Mouse (Mus musculus): ENCODE results near the gene Jpt1.
A peak's percentile ranks its signal among the peaks of the same experiment; 100 is the strongest.
"Not testable (repeated sequence)": the region's sequence is repeated elsewhere in the genome, so short reads cannot be mapped to it uniquely, and the experiment has no call there.

The Jpt1 gene

DNA sequence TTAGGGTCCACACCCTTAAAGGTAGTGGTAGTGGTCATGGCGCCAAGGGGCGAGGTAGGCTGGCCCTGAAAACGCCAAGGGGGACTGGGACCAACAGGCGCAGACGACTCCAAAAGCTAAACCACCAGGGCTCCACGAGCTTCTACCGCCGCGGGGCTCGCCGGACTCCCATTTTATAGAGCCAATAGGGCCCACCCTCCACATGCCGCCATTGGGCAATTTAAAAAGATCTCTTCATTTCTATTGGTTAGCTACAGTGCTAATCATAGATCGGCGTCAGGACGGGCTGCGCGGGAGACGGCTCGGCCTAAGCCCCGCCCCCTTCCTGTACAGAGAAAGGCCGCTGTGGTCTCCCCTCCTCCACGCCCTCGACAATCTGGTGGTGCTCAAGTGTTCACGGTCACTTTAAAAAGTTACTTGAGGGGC lies at the start of gene Jpt1:
Gene Jpt1 (minus strand): TSS at position 150 of the 426 bp plus-strand sequence.
- DNase-seq (ENCODE audit: low spot score in 2 of 2): peak; percentile 96 to 98

- peak in 1 of 2 experiments; percentile 35 for DNase-seq (ENCODE audit: low spot score in 2 of 2)
These were observed 49.2 kb upstream of the Jpt1 start for GRCm38 (mm10) chr11:115563406-115563805.

- no peak for DNase-seq (ENCODE audit: low spot score in 2 of 2)
These were observed 41.5 kb upstream of the Jpt1 start for GRCm38 (mm10) chr11:115555717-115556116.

DNA sequence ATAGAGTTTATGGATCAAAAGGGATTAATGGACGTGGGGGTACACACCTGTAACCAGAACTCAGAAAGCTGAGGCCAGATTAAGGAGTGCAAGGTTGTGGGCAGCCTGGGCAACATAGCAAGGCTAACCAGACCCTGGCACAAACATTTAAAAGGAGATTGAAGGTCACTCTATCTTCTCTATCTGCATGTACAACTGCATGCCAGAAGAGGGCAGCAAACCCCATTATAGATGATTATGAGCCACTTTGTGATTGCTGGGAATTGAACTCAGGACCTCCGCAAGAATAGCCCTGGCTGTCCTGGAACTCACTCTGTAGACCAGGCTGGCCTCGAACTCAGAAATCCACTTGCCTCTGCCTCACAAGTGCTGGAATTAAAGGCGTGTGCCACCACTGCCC lies 38.6 kb upstream of the Jpt1 start:
- peak; percentile 20 to 22 for DNase-seq (ENCODE audit: low spot score in 2 of 2)

- no peak for DNase-seq (ENCODE audit: low spot score in 2 of 2)
These were observed 29.4 kb upstream of the Jpt1 start for GRCm38 (mm10) chr11:115543571-115543970.

DNA sequence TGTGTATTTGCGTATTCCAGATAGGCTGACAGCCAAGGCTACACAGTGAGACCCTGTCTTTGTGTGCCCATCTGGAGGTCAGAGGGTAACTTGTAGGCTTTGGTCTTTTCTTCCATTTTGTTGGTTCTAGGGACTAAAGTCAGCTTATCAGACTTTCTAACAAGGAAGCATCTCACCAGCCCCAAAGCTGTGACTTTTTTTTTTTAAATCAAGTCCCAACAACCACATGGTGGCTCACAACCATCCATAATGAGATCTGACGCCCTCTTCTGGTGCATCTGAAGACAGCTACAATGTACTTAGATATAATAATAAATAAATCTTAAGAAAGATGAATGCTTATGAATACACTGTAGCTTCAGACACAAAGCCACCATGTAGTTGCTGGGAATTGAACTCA lies 23.9 kb upstream of the Jpt1 start:
- DNase-seq (ENCODE audit: low spot score in 2 of 2): peak in 1 of 2 experiments; percentile 19

DNA sequence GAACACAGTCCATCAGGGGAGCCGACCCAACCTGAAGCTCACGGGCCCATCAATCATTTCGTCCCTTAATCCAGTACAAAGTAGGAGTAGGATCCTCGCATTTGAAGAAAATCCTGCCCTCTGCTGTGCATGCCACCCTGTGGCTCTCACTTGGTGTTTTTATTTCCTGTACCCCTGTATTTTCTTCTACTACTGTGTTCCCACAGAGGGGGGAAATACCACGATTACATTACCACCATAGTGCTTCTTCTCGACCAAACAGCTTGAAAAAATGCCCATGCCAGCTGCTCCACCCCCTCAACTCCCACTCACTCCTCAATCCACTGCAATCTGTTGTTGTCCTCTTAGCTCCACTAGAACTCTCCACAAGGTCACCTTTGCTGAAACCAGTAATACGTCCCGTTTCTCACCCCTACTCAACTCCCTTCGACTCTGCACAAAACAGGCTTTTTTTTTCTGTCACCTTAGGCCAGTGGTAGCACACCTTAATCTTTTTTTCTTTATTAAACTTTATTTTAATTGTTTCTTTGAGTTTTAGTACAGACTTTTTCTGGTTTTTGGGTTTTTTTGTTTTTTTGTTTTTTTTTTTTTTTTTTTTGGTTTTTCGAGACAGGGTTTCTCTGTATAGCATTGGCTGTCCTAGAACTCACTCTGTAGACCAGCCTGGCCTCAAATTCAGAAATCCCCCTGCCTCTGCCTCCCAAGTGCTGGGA lies 22.8 kb upstream of the Jpt1 start:
- no peak for DNase-seq (ENCODE audit: low spot score in 2 of 2)

DNA sequence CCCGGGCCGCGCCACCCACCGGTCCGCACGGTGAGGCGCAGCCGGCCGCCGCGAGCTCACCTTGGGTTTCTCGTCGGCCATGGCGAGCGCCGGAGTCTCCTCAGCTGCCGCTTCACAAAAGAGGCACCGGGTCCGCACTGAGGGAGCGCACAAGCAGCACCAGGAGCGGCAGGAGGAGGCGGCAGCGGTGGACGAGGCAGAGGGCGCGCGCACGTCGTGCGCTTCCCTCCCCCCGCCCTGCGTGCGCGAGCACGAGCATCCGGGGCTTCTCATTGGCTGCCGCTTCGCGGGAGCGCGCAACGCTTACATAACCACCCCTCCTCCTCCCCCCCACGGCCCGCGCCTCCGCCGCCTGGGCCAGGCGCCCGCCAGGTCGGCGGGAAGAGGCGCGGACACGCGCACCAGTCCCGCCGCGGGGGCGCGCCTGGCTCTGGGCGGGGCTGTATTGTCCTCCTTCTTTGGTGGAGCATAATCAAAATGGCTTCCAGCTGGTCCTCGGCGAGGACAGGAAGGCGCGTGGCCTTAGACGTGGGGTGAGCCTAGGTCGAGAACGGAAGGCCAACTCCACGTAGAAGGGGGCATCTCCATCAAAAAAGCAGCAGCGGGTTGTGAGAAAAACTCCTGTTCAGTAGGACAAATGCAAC lies 22.0 kb upstream of the Jpt1 start, which contains the start of gene Sumo2:
Gene Sumo2 (minus strand): TSS at position 239 of the 644 bp plus-strand sequence.
- DNase-seq (ENCODE audit: low spot score in 2 of 2): peak; percentile 98

GRCm38 (mm10) chr11:115535401-115536037 lies 21.3 kb upstream of the Jpt1 start:
- peak; percentile 62 to 67 for DNase-seq (ENCODE audit: low spot score in 2 of 2)

GRCm38 (mm10) chr11:115534759-115535371 lies 20.7 kb upstream of the Jpt1 start:
- no peak for DNase-seq (ENCODE audit: low spot score in 2 of 2)

DNA sequence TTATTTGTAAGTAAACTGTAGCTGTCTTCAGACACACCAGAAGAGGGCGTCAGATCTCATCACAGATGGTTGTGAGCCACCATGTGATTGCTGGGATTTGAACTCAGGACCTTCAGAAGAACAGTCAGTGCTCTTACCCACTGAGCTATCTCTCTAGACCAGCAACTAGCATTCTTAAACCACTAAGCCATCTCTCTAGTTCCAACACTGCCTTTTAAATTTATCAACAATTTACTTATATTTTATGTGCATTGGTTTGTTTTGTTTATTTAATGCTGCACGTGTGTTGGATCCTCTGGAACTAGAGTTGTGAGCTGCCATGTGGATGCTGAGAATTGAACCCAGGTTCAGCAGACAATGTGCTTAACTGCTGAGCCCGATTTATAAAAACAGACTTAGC lies 12.3 kb upstream of the Jpt1 start:
- DNase-seq (ENCODE audit: low spot score in 2 of 2): not testable (repeated sequence)

DNA sequence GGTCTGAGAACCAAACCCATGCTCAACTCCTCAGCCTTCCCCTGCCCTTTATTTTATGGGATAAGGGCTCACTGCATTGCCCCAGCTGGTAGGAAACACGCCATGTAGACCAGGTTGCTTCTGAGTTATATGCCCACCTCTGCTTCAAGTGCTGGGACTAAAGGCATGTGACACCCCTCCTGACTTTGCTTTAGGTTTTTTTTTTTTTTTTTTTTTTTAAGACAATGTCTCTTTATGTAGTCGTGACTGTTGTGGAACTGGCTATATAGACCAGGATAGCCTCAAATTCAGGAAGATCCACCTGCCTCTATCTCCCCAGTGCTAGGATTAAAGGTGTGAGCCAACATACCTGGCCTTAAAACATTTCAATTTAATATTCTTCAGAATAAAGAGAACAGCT lies 8.5 kb upstream of the Jpt1 start:
- DNase-seq (ENCODE audit: low spot score in 2 of 2): no peak

DNA sequence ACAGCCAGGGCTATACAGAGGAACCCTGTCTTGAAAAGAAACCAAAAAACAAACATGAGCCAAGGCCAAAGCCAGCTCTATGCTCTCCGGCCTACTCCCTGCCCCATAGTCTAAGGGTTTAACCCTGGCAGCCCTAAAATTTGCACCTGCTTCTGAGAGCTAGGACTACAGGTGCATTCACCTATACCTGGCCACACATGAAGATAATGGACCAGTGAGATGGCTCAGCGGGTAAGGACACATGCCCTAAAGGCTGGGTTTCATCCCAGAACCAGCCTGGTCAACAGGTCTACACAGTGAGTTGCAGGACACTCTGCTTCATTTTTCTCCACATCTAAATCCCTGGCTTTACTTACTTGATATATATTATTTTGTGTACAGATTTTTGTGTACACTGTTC lies 8.1 kb upstream of the Jpt1 start:
- DNase-seq (ENCODE audit: low spot score in 2 of 2): no peak

DNA sequence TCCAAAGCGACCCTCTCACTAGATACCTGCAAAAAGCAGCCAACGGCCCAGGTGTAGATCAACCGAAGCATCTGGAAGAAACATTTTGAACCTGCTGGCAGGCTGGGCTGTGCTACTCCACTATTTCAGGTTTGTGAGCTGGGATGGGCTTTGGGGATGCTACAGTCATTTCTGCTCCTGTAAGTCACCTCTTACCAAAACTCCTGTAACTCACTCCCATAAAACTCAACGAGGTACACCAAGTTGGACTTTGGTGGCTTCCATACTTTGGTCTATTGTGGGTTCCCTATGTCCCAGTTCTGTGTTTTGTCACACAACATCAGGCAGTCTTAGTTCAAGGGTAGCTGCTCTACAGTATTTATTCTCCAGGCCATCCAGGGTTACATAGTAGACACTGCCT lies 6.9 kb upstream of the Jpt1 start:
- no peak for DNase-seq (ENCODE audit: low spot score in 2 of 2)

DNA sequence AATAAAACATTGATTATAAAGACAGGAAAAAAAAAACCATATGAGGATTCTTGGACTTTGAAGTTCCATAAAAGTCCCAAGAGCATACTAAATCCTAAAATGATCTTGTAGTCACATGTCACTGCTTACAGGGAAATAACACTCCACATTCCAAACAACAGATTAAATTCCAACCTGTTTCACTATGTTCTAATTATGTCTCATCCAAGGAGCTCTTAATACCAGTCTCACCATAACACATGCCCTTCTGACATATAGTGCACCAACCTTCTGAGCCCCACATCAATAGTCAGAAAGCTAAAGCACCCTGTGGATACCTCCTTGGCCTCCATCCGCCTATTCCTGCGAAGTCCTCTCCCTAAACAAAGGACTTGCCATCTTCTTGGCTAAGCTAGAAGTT lies 6.0 kb upstream of the Jpt1 start:
- DNase-seq (ENCODE audit: low spot score in 2 of 2): no peak

DNA sequence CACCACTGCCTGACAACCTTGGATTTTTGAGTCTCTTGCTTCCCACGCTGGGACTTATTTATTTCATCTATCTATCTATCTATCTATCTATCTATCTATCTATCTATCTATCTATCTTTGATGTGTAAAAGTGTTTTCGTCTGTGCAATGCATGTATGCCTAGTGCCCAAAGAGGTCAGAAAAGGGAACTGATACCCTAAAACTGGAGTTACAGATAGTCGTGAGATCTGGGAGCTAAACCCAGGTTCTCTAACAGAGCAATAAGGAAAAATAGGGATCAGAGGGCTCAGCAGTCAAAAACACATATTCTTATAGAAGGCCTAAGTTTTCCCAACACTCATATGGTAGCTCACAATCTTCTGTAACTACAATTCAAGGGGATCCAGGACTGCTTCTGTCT lies 5.4 kb upstream of the Jpt1 start:
- no peak for DNase-seq (ENCODE audit: low spot score in 2 of 2)

DNA sequence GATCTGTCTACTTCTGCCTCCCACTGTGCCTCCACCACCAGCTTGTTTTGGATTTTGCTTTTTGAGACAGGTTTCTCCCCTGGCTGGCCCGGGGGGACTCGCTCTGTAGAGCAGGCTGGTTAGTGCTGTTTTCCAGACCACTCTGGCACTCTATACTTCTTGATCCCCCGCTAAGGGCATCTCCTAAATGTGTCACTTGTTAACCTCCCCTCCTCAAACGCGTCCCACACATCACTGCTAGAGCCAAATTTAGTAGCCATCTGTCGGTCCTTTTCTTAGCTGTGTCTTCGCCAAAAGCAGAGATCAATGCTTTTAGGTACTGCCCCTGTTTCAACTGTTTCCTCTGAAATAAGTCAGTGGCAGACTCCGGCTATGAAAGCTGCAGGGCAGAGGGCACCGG lies 4.5 kb upstream of the Jpt1 start:
- DNase-seq (ENCODE audit: low spot score in 2 of 2): no peak

GRCm38 (mm10) chr11:115516942-115517341 lies 2.8 kb upstream of the Jpt1 start:
- no peak for DNase-seq (ENCODE audit: low spot score in 2 of 2)

- DNase-seq (ENCODE audit: low spot score in 2 of 2): no peak
These were observed 834 bp upstream of the Jpt1 start for GRCm38 (mm10) chr11:115515021-115515420.

DNA sequence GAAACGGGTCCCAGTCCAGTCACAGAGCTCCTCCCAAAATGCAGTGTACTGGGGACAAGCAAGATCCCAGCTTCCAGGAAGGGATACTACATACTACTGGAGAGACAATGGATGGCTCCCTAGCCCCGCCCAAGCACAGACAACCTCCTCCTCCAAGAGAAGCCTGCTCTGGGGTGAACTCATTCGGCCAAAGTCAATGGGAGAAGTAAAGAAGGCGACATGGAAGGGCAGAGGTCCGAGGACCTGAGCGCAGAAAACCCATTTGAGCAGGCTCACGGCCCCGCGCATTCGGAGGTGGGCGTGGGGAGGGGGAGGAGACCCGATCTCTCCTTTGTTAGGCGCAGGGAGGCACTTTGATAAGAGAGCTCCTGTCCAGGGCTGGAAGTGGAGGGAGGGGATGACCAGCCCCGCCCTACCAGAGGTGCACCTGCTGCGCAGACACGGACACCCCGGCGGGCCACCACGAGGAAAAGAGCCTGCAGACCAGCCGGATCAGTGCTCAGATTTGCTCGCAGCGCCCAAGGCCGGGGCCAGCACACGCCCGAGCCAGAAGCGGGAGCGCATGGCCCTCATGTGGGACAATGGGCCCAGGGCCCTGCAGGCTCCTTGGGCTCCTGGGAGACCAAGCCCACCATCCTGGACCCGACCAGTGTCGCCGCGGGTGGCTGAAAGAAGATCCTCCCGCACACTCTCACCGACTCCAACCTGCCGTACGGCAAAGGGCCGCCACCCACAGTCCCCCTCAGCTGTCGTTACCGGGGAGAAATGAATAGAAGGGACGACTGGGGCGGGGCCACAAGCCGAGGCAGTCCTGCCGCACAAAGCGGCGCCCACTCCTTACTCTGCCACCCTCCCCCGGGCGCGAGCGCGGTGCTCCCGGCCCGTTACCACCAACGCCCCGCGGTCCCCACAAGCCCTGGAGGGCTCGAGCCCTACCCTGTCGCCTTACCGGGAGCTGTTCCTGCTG lies 633 bp downstream of the Jpt1 start:
- DNase-seq (ENCODE audit: low spot score in 2 of 2): peak; percentile 43 to 55

All from spleen, postnatal 36 days (tissue).